Mouse (Mus musculus) ES-E14 (cell line): ENCODE measurements around the gene Cidec.

Source experiments
- CHD2 ChIP-seq: IDR thresholded peaks from 2 replicates; pipeline ENCODE4 v1.6.1; 2014; ENCODE audit warnings: mild to moderate bottlenecking, low read depth, low read length, inconsistent platforms
- HCFC1 ChIP-seq: IDR thresholded peaks from 2 replicates; pipeline ENCODE4 v1.6.1; 2012; ENCODE audit warnings: low read length, inconsistent platforms, borderline replicate concordance; ENCODE audit not compliant: insufficient read depth
- MAFK ChIP-seq: IDR thresholded peaks from 2 replicates; pipeline ENCODE4 v1.6.1; 2014; ENCODE audit warnings: mild to moderate bottlenecking, low read depth, low read length, inconsistent platforms; ENCODE audit not compliant: insufficient read depth
- ZC3H11A ChIP-seq: IDR thresholded peaks from 2 replicates; pipeline ENCODE4 v1.6.1; 2012; ENCODE audit warnings: low read depth, mild to moderate bottlenecking, inconsistent platforms, low read length, borderline replicate concordance
- ZNF384 ChIP-seq: IDR thresholded peaks from 2 replicates; pipeline ENCODE4 v1.6.1; 2012; ENCODE audit warnings: low read depth, low read length, inconsistent platforms

GRCm38 (mm10) chr6:113392387-113393071, 43.0 kb downstream of the Cidec start:
- TF ChIP-seq ZC3H11A, result no peak
- no peak for TF ChIP-seq CHD2
- no peak for TF ChIP-seq MAFK
- TF ChIP-seq HCFC1, result no peak
- no peak for TF ChIP-seq ZNF384
